Mouse (Mus musculus) lung, postnatal 14 days (tissue): Measurements from ENCODE around the gene Cacna1f.
A peak's percentile ranks its signal among the peaks of the same experiment; 100 is the strongest.

Source experiments
- DNase-seq: peaks from one replicate; pipeline ENCODE4 v3.0.0; 2021

The Cacna1f gene

DNA sequence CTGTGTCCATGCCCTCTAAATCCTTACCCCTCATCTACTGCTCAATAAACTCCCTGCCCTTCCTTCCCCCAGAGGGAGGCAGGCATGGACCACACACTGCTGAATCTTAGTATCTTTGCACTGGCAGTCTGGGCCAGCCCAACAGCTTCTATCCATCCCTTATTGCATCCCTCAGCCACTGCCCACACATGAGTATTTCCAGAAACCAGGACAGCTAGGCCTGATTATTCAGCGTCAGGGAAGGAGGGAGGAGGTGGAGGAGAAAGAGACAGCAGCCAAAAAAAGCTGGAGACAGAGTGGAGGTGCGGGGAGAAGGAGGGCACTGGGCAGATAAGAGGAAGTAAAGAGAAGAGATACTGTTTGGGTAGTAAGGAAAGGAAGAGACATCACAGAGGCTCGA, 28.2 kb downstream of the Cacna1f start:
- no peak for DNase-seq

DNA sequence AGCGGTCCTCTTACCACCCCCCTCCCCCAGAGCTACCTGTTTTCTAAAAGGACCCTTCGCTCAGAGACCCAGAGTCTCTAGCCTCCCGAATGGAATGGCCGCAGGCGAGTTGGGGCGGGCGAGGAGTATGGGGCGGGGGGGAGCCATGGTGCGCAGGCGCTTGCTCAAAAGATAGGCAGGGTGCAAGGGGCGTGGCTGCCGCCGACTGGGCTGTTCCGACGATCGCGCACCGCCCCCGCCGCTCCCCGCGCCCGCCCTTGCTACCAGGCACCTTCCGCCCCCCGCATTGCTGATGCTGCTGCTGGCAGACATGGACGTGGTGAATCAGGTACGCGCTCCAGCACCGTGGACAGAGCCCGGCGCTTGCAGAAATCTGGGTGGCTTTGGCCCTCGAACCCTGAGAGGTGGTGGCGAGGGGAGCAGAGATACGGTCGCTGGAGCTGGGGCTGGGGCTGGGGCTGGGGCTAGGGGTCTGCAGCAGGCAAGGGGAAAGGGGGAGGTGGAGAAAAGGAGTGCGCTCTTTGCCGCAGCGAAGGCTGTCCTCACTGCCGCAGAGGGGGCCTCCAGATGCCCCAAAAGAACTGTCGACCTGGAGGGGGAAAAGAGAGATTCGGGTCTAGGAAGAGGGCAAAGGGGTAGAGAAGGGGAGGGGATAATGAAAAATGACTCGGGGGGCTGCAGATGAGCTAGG, 31.7 kb downstream of the Cacna1f start, which contains the start of gene Syp:
TSS of gene Syp (plus strand) at position 71 of the 691 bp plus-strand sequence.
- peak; percentile 70 for DNase-seq

DNA sequence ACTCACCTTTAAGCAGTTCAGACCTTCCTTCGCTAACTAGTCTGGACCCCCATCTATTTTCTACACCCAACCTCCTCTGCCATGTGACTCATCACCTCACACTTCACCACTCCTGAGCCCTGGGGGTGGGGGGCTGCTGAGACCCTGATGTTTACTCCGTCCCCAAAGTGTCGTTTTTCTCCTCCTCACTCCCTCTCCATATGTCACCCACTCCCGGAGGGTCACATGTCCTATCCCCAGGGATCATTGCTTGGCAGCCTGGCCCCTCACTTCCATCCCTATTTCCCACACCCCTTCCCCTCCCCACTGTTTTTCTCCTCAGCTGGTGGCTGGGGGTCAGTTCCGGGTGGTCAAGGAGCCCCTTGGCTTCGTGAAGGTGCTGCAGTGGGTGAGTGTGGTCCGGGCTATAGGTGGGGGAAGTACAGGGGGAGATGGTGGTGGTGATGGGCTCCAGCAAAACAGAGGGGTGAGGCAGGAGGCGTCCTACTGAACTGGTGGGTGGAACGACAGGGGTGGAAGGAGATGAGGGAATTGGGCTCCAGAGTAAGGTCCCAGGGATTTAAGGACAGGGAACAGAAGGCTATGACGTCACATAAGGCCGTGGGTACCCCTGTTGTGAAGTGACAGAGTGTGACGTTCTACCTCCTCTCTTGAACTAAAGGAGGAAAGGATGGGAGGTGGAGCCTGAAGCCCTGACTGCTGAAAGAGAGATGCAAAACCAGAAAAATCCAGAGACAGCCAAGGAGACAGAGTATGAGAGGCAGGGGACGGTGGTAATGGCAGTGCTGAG, 32.8 kb downstream of the Cacna1f start:
- DNase-seq: no peak

DNA sequence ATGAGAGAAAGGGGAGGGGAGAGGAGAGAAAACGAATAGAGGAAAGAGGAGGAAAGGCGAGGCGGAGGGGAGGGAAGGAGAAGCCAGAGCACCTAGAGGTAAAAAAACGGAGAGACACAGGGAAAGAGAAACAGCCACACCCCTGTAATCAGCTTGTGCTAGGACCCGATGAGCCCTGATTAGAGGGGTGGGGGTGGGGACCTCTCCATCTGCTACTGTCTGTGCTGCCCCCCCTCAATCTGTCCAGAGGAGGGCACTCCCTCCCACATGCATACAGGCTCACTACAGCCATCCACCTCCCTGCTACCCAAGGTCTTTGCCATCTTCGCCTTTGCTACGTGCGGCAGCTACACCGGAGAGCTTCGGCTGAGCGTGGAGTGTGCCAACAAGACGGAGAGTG, 33.9 kb downstream of the Cacna1f start:
- DNase-seq: no peak

DNA sequence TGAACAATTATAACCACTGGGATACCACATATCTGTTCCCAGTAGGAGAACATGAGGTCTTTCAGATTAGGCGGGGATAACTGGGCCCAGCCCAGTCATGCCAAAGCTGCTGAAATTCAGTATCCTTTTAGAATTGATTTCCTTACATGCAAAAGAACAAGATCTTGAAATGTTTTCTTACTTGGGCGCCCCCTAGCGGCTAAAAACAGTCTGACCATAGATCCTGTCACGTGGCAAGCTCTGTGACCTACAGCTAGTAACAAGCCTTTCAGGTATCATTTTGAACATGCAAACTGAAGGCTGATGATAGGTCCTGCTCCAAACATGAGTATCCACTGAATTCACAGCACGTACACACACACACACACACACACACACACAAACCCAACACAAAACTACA, 38.5 kb downstream of the Cacna1f start:
- DNase-seq: peak; percentile 86

DNA sequence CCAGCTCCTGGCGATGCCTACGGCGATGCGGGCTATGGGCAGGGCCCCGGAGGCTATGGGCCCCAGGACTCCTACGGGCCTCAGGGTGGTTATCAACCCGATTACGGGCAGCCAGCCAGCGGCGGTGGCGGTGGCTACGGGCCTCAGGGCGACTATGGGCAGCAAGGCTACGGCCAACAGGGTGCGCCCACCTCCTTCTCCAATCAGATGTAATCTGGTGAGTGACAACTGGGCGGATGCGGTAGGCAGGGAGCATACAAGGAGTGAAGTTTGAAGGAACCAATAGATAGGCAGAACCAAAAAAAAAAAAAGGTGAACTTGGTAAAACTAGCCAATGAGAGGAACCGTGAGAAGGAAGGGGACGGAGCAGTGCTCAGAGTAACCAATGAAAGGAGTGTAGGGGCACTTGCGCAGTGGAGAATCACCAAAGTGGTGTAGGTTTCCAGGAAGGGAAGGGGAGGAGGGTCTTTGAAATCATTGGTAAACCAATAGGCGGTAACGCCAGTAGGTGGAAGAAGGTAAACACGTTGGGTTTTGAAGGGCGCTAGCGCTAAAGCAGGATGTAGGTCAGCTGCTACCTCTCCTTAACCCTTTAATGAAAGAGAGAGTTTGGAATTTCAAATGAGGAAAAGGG, 41.9 kb downstream of the Cacna1f start:
- DNase-seq: peak; percentile 82

DNA sequence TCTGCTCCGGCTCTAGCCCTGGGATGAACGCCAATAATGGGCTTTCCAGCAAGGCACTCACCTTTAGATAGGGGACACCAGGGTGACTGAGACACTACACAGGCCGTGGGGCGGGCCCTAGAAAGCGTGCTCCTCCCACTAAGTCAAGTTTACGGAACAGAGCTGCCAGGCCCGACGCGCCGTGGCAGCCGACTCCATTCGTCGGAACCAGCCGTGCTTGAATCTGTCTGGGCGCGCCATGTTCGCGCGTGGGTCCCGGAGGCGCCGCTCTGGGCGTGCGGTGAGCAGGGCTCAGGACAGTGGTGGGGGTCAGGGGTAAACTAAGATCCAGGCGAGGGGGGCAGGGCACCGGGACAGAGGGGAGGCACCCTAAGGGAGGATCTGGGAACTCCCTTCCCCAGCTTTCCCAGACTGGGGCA, 50.3 kb downstream of the Cacna1f start, which contains the start of gene Prickle3:
TSS of gene Prickle3 (plus strand) at position 40 of the 419 bp plus-strand sequence.
- DNase-seq: peak; percentile 61

DNA sequence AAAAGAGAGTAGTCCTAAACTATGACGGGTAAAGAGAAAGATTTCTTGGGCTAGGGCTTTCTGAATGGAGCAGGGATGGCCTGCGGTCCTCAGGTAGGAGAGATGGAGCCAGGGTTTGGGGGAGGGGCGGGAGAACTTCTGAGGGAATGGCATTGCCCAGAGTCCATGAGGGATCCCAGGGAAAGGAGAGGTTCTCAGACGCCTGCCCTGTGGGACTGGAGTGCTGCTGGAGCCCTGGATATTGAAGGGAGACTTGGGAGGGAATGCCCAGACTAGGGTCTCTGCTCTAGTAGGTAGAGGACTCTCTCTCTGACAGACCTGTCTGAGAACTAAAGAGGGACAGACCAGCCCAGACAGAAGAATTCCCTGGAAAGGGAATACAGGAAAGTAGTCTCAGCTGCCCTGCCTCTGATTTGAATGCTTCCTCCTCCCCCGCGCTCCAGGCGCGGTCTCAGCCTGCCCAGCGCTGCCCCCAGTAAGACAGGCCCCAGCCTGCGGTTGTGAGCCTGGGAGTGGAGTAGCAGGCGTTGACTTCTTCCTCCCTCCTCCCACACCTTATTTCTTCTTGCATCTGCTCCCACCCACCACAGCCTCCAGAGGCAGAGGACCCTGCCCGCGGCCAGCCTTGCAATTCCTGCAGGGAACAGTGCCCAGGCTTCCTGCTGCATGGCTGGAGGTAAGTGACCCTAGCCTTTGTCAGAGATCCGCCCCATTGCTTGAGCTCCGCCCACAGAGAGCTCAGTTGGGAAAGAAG, 51.3 kb downstream of the Cacna1f start:
- peak; percentile 54 for DNase-seq

DNA sequence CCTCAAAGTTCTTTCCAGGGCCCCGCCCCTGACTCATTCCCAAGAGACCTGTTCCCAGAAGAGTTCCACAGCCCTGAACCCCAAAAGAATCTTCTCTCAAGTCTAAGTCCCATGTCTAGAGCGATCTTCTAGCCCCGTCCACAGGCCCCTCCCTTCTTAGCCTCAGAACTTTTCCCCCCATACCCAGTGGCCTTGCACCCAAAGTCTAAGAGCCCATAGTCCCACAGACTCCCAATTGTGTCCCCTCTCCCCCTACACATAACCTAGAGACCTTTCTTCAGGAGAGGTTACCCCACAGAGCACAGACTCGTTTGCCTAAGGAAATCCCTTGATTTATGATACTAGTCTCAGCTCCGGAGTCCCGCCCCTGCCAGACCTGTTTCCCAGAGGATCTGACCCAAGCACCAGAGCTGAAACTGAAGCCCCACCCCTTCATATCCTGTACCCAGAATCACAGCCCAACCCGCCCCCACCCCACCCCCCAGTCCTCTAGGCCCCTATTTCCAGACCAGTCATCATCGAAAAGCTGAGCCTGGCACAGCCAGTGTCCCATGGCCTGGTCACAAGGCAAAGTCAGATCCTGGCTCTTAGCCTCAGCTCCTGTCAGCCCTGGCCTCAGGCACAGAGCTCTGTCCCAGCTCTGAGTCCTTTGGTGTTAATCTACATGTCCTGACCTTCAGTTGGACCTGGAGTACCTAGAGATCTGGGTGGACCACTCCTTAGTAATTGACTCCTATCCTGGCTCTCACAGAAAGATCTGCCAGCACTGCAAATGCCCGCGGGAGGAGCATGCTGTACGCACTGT, 52.1 kb downstream of the Cacna1f start:
- DNase-seq: no peak

DNA sequence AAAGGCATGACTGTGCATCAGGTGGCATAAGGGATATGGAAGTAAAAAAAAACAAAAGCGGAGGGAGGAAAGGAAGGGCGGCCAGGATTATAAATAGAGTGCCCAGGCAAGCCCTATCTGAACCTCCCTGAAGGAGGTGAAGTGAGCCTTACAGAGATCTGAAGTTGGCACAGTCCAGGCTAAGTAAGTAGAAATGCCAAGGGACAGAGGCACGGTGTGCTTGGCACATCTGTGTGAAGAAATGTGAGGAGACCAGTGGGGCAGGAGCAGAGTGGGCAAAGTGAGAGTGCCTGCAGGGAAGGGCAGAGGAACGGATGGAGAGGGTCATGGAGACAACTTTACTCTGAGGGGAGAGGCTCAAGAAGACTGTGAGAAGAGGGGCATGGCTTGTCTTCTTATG, 54.2 kb downstream of the Cacna1f start:
- no peak for DNase-seq

DNA sequence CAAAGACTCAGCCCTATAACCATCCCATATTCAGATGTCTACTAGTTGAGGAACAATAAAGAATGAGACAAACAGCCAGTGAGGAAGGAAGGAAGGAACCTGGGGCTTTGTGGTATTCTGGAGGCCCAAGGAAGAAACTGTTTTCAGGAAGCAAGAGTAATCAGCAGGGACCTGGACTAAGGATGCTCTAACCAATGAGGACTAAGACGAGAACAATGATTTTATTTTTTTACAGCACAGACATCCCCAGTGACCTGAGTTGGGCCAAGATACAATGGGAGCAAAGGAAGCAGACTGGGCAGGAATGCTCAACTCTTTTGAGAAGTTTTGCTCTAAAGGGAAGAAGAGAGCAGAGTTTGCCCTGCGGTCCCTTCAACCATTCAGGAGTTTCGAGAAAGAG, 56.1 kb downstream of the Cacna1f start:
- no peak for DNase-seq

DNA sequence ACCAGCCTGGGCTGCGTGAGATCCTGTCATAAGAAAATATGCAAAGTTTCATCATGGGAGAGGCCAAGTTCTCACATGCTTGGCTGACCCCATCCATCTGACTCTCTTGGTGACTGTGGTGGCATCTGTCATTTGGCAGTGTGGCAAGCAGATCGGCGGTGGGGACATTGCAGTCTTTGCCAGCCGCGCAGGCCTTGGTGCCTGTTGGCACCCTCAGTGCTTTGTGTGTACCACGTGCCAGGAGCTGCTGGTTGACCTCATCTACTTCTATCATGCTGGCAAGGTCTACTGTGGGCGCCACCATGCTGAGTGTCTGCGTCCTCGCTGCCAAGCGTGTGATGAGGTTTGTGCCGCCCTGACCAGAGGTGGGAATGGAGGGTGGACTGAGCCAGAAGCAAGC, 57.9 kb downstream of the Cacna1f start:
- DNase-seq: no peak

DNA sequence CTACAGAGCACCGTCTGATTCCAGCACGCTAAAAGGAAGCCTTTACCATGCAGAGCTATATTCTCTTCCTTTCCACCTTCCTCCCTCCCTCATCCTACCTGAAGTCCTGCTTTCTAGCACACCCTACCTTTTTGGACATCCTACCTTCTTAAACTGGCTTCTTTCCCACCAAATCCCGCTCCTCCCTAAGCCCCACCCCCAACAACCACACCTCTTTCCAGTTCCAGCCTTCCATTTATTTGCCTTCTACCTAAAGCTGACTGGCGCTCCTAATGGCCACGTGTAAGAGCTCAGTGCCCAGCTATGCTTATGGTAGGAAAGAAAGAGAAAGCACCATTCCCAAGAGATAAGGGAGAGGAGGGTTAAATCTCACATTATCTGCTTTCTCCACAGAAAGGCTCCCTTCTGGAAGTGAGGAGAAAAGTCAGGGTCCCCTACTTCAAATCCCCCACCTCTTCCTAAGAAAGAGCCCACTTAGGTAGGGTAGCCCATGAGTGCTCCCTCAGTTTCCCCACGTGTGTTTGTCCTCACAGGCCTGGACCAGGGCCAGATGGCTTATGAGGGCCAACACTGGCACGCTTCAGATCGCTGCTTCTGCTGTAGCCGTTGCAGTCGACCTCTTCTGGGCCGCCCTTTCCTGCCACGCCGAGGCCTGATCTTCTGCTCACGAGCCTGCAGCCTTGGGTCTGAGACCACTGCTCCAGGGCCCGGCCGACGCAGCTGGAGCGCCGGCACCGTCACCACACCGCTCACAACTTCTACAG, 59.0 kb downstream of the Cacna1f start:
- DNase-seq: no peak

DNA sequence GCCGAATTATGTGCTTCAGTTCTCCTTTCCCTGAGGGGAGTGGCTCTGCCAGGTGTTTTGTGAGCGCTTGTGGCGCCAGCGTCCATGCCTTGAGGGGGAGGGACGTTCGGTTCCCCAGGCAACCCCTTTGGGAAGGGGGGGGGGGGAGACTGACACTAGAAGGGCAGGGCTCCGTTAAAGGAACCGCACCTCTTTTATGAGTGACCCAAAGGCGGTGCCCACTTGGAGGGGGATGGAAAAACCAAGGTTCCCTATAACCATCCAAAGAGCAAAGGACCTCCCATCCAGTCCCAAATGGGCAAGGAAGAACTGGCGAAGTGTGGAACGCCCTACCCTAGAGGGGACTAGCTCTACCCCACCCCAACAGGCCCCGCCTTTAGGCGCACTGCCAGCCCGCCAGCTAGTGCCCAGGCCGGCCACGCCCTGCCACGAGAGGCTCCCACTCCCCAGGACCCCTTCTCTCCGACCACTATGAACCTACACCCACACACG, 63.6 kb downstream of the Cacna1f start:
- DNase-seq: peak; percentile 79

DNA sequence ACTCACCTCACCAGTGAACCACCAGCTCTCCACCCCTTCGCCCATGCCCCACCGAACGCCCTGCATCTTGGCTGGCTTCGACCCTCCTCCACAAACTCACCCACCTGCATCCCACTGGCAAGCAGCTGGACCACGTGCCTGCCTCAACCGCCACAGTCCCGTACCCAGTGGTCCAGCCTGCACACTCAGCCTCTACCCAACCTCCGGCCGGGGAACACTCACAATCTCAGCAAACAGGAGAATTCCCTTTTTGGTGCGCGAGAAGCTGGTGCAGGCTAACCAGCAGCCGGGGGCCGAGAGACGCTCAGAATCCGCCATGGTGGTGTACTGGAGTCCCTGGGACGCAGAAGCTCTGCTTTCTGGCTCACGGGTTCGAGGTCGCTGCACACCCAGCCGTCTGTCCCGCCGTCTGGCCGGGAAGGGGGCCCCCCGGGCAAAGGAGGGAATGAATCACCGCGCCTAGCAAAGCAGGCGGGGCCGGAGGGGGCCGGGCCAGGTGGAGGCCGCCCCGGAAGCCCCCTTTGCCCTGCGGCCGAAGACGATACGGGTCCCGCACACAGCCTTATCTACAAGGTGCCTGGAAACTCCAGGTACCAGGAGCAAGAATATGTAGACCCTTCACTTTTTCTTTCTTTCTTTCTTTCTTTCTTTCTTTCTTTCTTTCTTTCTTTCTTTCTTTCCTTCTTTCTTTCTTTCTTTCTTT, 64.2 kb downstream of the Cacna1f start, which contains the start of gene Plp2:
TSS of gene Plp2 (minus strand) at position 470 of the 703 bp plus-strand sequence.
- DNase-seq: peak; percentile 42

DNA sequence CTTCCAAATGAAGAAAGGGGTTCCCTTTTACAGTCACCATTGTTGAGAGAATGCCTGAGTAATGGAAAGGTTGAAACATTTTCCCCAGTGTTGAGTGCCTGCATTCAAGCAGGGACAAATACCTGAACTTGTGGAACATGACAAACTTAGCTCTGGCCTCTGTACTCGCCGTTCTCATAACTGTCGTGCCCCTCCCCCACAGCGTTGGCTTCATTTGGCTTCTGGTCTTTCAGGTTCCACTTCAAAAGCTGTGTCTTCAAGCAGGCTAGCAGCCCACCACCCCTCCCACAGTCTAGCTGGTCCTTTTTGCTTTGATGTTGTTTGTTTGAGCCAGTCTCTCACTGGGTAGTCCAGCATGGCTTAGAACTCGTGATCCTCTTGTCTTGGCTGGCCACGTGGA, 65.9 kb downstream of the Cacna1f start:
- no peak for DNase-seq

DNA sequence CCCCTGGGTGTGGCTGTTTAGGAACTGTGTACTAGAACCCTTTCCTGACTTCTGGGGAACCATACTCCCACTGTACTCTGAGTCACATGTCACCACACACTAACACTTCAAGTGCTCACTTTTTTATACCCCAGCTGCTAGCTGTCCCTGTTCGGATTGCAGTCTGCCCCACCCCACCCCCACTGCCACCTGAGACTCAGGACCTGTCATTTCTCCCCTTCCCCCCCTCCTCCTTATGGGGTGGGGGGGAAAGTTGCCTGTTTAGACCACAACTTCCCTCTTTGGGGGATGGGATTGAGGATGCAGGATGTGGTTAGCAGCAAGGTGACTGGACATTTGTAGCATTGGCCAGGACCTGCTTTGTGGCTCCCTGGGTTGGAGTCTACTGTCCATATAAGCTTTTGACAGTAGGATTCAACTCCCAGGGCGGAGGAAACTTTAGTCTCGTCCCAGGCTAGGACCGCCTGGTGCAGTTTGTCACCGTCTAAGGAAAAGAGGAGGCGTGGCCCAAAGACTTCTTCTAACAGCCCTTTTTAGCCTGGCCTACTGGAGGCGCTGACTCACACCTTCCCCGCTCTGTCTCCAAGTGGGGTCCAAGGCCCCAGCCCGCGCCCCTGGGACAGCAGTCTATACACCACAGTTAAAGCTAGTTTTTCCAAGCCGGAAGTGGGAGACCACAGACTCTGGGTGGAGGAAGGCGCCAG, 66.8 kb downstream of the Cacna1f start:
- no peak for DNase-seq

DNA sequence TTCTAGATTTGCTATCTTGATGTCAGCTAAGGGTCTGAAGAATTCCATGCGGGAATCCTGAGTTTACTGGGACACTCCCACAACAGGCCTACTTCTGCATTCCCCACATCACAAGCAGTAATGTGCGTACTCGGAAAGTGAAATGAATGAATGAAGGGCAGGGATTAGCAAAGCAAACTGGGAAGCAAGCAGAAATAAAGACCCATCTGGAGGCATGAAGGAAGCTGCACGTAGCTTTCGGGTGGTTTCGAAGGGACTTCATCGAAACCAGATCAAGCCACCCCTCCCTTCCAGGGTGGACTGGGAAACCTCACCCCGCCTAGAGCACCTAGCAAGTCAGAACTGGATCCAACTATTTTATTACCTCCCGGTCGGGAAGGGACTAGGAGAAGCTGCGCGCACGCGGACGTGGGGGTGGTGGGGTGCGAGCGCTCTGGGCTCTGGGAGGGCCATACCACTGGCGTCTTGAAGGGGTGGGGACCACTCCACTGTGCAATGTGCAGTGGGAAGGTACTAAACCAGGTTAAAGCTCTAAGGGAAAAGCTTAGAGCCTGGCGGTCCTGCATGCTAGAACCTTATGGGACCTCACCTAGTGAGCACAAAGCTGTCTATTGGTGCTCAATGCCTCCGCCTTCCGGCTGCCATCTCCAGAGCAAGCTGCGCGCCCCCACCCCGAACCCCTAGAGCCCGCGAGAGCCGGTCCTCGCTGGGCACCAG, 67.6 kb downstream of the Cacna1f start:
- no peak for DNase-seq

DNA sequence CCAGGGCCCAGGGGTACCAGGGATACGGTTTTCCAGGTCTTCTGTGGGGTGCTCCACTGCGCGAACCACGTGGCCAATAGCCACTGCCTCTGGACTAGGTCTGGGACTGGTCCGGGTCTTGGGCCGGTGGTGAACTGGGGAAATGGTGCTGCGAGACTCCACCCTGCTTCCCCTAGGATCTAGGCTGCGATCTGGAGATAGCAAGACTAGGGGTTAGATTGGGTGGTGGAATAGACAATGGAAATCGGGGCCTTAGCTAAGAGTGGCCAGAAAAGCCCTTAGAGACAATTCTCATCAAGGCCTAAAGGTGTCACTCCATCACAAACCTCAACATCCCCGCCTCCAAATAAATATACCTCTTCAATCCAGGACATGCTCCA, 68.1 kb downstream of the Cacna1f start:
- no peak for DNase-seq
